Mouse (Mus musculus): ENCODE results near the gene Cdv3. TPM values are rescaled to one million over a fixed set of nuclear protein-coding genes. Genes with fewer than 3 reads are reported as not detected.
A peak's percentile ranks its signal among the peaks of the same experiment; 100 is the strongest.

Gene Cdv3
- polyA plus RNA-seq, 1 experiment from 2014 or later: 144 TPM

GRCm38 (mm10) chr9:103326449-103326848 lies 39.2 kb downstream of the Cdv3 start:
- Histone ChIP-seq H3K36me3 (ENCODE audit: control insufficient read depth, insufficient read depth, low read length) (peaks cover 44% of the 10 kb centered on the region), H3K9me3 (ENCODE audit: control insufficient read depth, low read length) (no peaks in the 10 kb centered on the region), H3K9ac (ENCODE audit: low read length) (no peak overlapping the region), H3K4me2 (no peak overlapping the region), H3K4me3 (ENCODE audit: low read depth, low read length) (no peak overlapping the region), H3K27me3 (ENCODE audit: control insufficient read depth, insufficient read depth, low read length) (no peaks in the 10 kb centered on the region), H3K27ac (ENCODE audit: low read depth, low read length) (no peak overlapping the region), H3K4me1 (ENCODE audit: control insufficient read depth, insufficient read depth, low read length) (no peaks in the 10 kb centered on the region)
- DNase-seq (ENCODE audit: low spot score, missing footprints) (no peak), ATAC-seq (ENCODE audit: low FRiP score) (no peak)
- 96% methylated on average over 9 of the region's 9 CpGs for WGBS

DNA sequence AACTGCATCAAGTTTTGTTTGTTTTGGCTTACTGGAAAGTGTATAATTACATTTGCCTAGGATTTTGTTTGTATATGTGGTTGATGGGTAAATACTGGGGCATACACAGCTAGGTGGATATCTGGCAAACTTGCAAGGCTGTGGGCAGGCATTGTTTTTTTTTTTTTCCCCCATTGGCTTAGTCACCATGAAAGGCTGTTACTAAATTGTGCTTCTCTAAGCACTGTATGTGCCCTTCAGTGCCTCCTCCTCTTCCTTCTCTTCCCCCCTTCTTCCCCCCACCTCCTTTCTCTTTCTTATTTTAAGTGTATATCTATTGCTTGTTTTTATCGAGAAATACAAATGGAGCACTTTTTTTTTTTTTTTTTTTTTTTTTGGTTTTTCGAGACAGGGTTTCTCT lies 41.0 kb downstream of the Cdv3 start:
- 94% methylated on average over 1 of the region's 2 CpGs for WGBS

GRCm38 (mm10) chr9:103309832-103310231 lies 55.8 kb downstream of the Cdv3 start:
- Histone ChIP-seq H3K4me3 (ENCODE audit: low read depth, low read length) (no peak overlapping the region), H3K27ac (ENCODE audit: low read depth, low read length) (no peak overlapping the region), H3K4me2 (no peak overlapping the region), H3K4me1 (ENCODE audit: control insufficient read depth, insufficient read depth, low read length) (peaks cover 8% of the 10 kb centered on the region), H3K27me3 (ENCODE audit: control insufficient read depth, insufficient read depth, low read length) (no peaks in the 10 kb centered on the region), H3K36me3 (ENCODE audit: control insufficient read depth, insufficient read depth, low read length) (peaks cover 17% of the 10 kb centered on the region), H3K9ac (ENCODE audit: low read length) (no peak overlapping the region), H3K9me3 (ENCODE audit: control insufficient read depth, low read length) (no peaks in the 10 kb centered on the region)
- DNase-seq (ENCODE audit: low spot score, missing footprints) (no peak), ATAC-seq (ENCODE audit: low FRiP score) (no peak)
- WGBS: 90% methylated on average over 6 of the region's 6 CpGs

More for the DNA sequence above, 41.0 kb downstream of the Cdv3 start:
- Histone ChIP-seq H3K4me1 (ENCODE audit: control insufficient read depth, insufficient read depth, low read length) (no peaks in the 10 kb centered on the region), H3K27ac (ENCODE audit: low read depth, low read length) (no peak overlapping the region), H3K4me2 (no peak overlapping the region), H3K4me3 (ENCODE audit: low read depth, low read length) (no peak overlapping the region), H3K36me3 (ENCODE audit: control insufficient read depth, insufficient read depth, low read length) (peaks cover 40% of the 10 kb centered on the region), H3K27me3 (ENCODE audit: control insufficient read depth, insufficient read depth, low read length) (no peaks in the 10 kb centered on the region), H3K9me3 (ENCODE audit: control insufficient read depth, low read length) (no peaks in the 10 kb centered on the region), H3K9ac (ENCODE audit: low read length) (no peak overlapping the region)
- DNase-seq (ENCODE audit: low spot score, missing footprints) (no peak), ATAC-seq (ENCODE audit: low FRiP score) (no peak)

GRCm38 (mm10) chr9:103305332-103306041 lies 60.2 kb downstream of the Cdv3 start:
- Histone ChIP-seq H3K36me3 (ENCODE audit: control insufficient read depth, insufficient read depth, low read length) (peaks cover 11% of the 10 kb centered on the region; the same call in 1 of the 2 replicates), H3K27ac (ENCODE audit: low read depth, low read length) (peak overlapping the region; percentile 77), H3K4me3 (ENCODE audit: low read depth, low read length) (peak overlapping the region; percentile 92), H3K9ac (ENCODE audit: low read length) (peak overlapping the region; percentile 96), H3K4me1 (ENCODE audit: control insufficient read depth, insufficient read depth, low read length) (peaks cover 8% of the 10 kb centered on the region), H3K9me3 (ENCODE audit: control insufficient read depth, low read length) (no peaks in the 10 kb centered on the region), H3K4me2 (peak overlapping the region; percentile 75), H3K27me3 (ENCODE audit: control insufficient read depth, insufficient read depth, low read length) (no peaks in the 10 kb centered on the region)
- ATAC-seq (ENCODE audit: low FRiP score) (peak; percentile 84), DNase-seq (ENCODE audit: low spot score, missing footprints) (peak; percentile 94)
- WGBS: under 1% methylated on average over 40 of the region's 40 CpGs

DNA sequence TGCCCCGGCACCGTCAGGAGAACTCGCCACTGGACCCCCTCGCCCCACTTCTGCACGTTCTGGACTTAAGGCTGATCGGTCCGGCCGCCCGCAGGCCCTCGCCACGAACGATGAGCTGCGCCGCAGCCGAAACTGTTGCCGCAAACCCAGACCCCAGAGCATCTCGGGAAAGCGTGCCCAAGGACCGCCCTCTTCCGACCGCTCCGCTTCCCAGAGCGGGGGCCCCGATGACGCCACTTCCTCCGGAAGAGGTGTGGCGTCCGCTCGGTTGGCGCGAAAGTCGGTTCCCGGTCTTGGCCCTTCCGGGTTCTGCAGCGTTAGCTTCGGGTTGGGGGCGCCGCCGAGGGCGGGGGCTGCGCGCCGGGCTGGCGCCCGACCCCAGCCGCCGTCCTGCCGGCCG lies 60.7 kb downstream of the Cdv3 start, which contains the start of the genes 1300017J02Rik and Topbp1:
TSS of gene 1300017J02Rik (minus strand) at position 156 of the 400 bp plus-strand sequence.
TSS of gene Topbp1 (plus strand) at position 289 of the 400 bp plus-strand sequence.
- H3K4me3 ChIP-seq (ENCODE audit: low read depth, low read length): peak within 1 kb of the TSS; percentile 92
- peak; percentile 100 for DNase-seq (ENCODE audit: low spot score, missing footprints)
- H3K4me2 ChIP-seq: peak within 1 kb of the TSS; percentile 75
- H3K27me3 ChIP-seq (ENCODE audit: control insufficient read depth, insufficient read depth, low read length): no peaks in the 10 kb centered on the region
- peaks cover 8% of the 10 kb centered on the region for H3K4me1 ChIP-seq (ENCODE audit: control insufficient read depth, insufficient read depth, low read length)
- peak; percentile 98 for ATAC-seq (ENCODE audit: low FRiP score)
- WGBS: under 1% methylated on average over 48 of the region's 49 CpGs
- H3K36me3 ChIP-seq (ENCODE audit: control insufficient read depth, insufficient read depth, low read length): peaks cover 11% of the 10 kb centered on the region; the same call in 1 of the 2 replicates
- H3K9ac ChIP-seq (ENCODE audit: low read length): peak within 1 kb of the TSS; percentile 96
- peak within 1 kb of the TSS; percentile 77 for H3K27ac ChIP-seq (ENCODE audit: low read depth, low read length)
- no peaks in the 10 kb centered on the region for H3K9me3 ChIP-seq (ENCODE audit: control insufficient read depth, low read length)

Other genes with a start within 250 kb of the Cdv3 start
- gene Srprb, start 163.7 kb downstream of the Cdv3 start, polyA plus RNA-seq (2014; fragmentation: Nextera tagmentation; extraction: Ambion mirVana): 61.5 and 62.6 TPM in 2 replicates
- gene Gm20425, start 135.5 kb downstream of the Cdv3 start, polyA plus RNA-seq (2014; fragmentation: Nextera tagmentation; extraction: Ambion mirVana): 1.5 and 4.6 TPM in 2 replicates
- gene Trf, start 135.4 kb downstream of the Cdv3 start, polyA plus RNA-seq (2014; fragmentation: Nextera tagmentation; extraction: Ambion mirVana): 18.0 and 18.7 TPM in 2 replicates
- gene 1300017J02Rik, start 60.8 kb downstream of the Cdv3 start, polyA plus RNA-seq (2014; fragmentation: Nextera tagmentation; extraction: Ambion mirVana): 2.3 and 2.7 TPM in 2 replicates
- gene Topbp1, start 60.6 kb downstream of the Cdv3 start, polyA plus RNA-seq (2014; fragmentation: Nextera tagmentation; extraction: Ambion mirVana): 79.7 and 84.2 TPM in 2 replicates
- 1.7 and 2.6 TPM in 2 replicates for gene Bfsp2, start 114.6 kb upstream of the Cdv3 start, polyA plus RNA-seq (2014; fragmentation: Nextera tagmentation; extraction: Ambion mirVana)

All from midbrain, embryonic 11.5 days (tissue).